Comparison of ENCODE assay signal across 17 mouse cellular contexts in the genomic region with DNA sequence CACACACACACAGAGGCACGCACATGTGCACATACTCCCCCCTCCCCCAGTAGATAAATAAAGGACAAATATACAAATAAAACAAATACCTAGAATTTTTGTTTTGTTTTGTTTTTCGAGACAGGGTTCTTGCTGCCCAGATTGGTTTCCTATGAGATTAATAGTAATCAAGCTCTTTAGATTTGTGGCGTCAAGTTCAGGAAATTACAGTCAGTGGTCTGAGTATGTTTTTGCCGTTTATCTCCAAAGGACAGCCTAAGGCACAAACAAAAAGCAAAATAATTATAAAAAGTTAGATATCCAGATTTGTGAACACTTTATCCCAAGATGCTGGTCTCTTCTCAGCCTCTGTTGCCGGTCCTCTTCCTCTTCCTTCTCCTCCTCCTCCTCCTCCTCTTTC.
"Had no signal": no experiment of that assay in that cellular context is flagged by ENCODE, and none has a peak within 500 bp of the region (broad histone marks: within the 10 kb centered on the region; RNA-seq: fewer than 3 reads in every experiment).

No protein-coding gene starts in this region.

- H3K4me3 ChIP-seq: lung, embryonic 15.5 days; megakaryocyte, embryonic 14.5 days; midbrain, embryonic 13.5 days; midbrain, embryonic 15.5 days; neural tube, embryonic 12.5 days; stomach, embryonic 15.5 days had no signal

- H3K4me1 ChIP-seq: lung, embryonic 15.5 days had no signal

- H3K27me3 ChIP-seq: lung, embryonic 15.5 days; midbrain, embryonic 13.5 days; midbrain, embryonic 15.5 days; neural tube, embryonic 12.5 days; stomach, embryonic 15.5 days had no signal

- H3K9ac ChIP-seq: lung, embryonic 15.5 days; midbrain, embryonic 13.5 days; midbrain, embryonic 15.5 days; neural tube, embryonic 12.5 days; stomach, embryonic 15.5 days had no signal

- ATAC-seq: lung, postnatal 0 days; midbrain, embryonic 13.5 days; midbrain, embryonic 15.5 days had no signal

- H3K27ac ChIP-seq: lung, embryonic 15.5 days; macrophage; midbrain, embryonic 13.5 days; midbrain, embryonic 15.5 days; neural tube, embryonic 12.5 days; stomach, embryonic 15.5 days; stomach, postnatal 0 days had no signal

- DNase-seq: lung, adult 2 months; lung, postnatal 14 days; lung, postnatal 36 days; right cerebral cortex, postnatal 14 days; thymus, adult 2 months; thymus, postnatal 25 days; thymus, postnatal 4 days had no signal

- H3K9me3 ChIP-seq: lung, embryonic 15.5 days; midbrain, embryonic 13.5 days; midbrain, embryonic 15.5 days; neural tube, embryonic 12.5 days; stomach, embryonic 15.5 days had no signal

- H3K4me2 ChIP-seq: lung, embryonic 15.5 days; midbrain, embryonic 11.5 days; midbrain, embryonic 13.5 days; midbrain, embryonic 15.5 days; neural tube, embryonic 12.5 days; stomach, embryonic 15.5 days had no signal
